Mouse (Mus musculus) lung, postnatal 0 days (tissue): ENCODE data around the gene Dand5. TPM values are rescaled to one million over a fixed set of nuclear protein-coding genes. Genes with fewer than 3 reads are reported as not detected.
"Not testable (repeated sequence)": the region's sequence is repeated elsewhere in the genome, so short reads cannot be mapped to it uniquely, and the experiment has no call there.

Experiments used
- ATAC-seq: fragments of 200-750 bp; cut with Nextera tagmentation; 2 replicates; pipeline ENCODE4 v1.8.0; 2017; ENCODE audit warnings: moderate library complexity
- DNase-seq: peaks from one replicate; pipeline ENCODE4 v3.0.0-alpha.2; 2016; ENCODE audit warnings: low spot score
- H3K27ac ChIP-seq: fragments of 300-500 bp; sonication (generic); 2 replicates; pipeline ENCODE4 v1.5.1; 2014; ENCODE audit warnings: antibody characterized with exemption, mild to moderate bottlenecking, low read length, mixed read lengths
- H3K27me3 ChIP-seq: fragments of 300-500 bp; sonication (generic); replicated peaks from 2 replicates; pipeline ENCODE4 v1.6.1; 2014; ENCODE audit warnings: low read length, mixed read lengths; ENCODE audit not compliant: insufficient read depth
- H3K36me3 ChIP-seq: fragments of 300-500 bp; sonication (generic); 2 replicates; pipeline ENCODE4 v1.6.1; 2014; ENCODE audit warnings: low read length, mixed read lengths; ENCODE audit not compliant: insufficient read depth
- H3K4me1 ChIP-seq: fragments of 300-500 bp; sonication (generic); 2 replicates; pipeline ENCODE4 v1.6.1; 2014; ENCODE audit warnings: antibody characterized with exemption, low read depth, low read length, mixed read lengths; ENCODE audit not compliant: insufficient read depth
- H3K4me2 ChIP-seq: fragments of 300-500 bp; sonication (generic); replicated peaks from 2 replicates; pipeline ENCODE4 v1.6.1; 2014; ENCODE audit warnings: low read depth, mild to moderate bottlenecking, low read length, moderate library complexity, mixed read lengths
- H3K4me3 ChIP-seq: fragments of 300-500 bp; sonication (generic); 2 replicates; pipeline ENCODE4 v1.5.1; 2014; ENCODE audit warnings: low read depth, low read length
- H3K9ac ChIP-seq: fragments of 300-500 bp; sonication (generic); replicated peaks from 2 replicates; pipeline ENCODE4 v1.6.1; 2014; ENCODE audit warnings: low read depth, mild to moderate bottlenecking
- H3K9me3 ChIP-seq: fragments of 300-500 bp; sonication (generic); 2 replicates; pipeline ENCODE4 v1.6.1; 2016; ENCODE audit warnings: low read length, mixed read lengths
- CTCF ChIP-seq: IDR thresholded peaks from 2 replicates; pipeline ENCODE4 v1.5.1; 2016; ENCODE audit warnings: antibody characterized with exemption, mild to moderate bottlenecking
- EP300 ChIP-seq: IDR thresholded peaks from 2 replicates; pipeline ENCODE4 v1.6.1; 2016; ENCODE audit warnings: antibody characterized with exemption, mild to moderate bottlenecking, control low read depth
- WGBS: fragments of 180-500 bp; shearing (Covaris S2); extraction: QIAGEN DNeasy Blood & Tissue Kit; methylation state at CpG from one replicate; pipeline ENCODE4 v1.1.7; 2014; 5-methylcytosine and 5-hydroxymethylcytosine counted together
- polyA plus RNA-seq: library from polyadenylated mRNA; unstranded; fragments of >200 nt; fragmentation: Nextera tagmentation; extraction: Ambion mirVana; gene quantifications from 2 replicates; pipeline ENCODE4 v1.2.1, GENCODE M21; 2015

Dand5 gene
- polyA plus RNA-seq, 1 experiment from 2014 or later, result 6.8 TPM

GRCm38 (mm10) chr8:84834866-84835855, 12.5 kb upstream of the Dand5 start:
- peaks cover 4% of the 10 kb centered on the region; the same call in 1 of the 2 replicates for H3K4me1 ChIP-seq
- peak; percentile 11; the same call in 1 of the 2 replicates for ATAC-seq
- 47% methylated on average over 10 of the region's 10 CpGs for WGBS
- no peaks in the 10 kb centered on the region for H3K27me3 ChIP-seq
- H3K36me3 ChIP-seq, result peaks cover 22% of the 10 kb centered on the region
- no peaks in the 10 kb centered on the region for H3K9me3 ChIP-seq
- H3K27ac ChIP-seq, result no peak overlapping the region
- no peak overlapping the region for H3K9ac ChIP-seq
- peak; percentile 50 for DNase-seq
- H3K4me3 ChIP-seq, result no peak overlapping the region
- no peak overlapping the region for H3K4me2 ChIP-seq
- TF ChIP-seq EP300 (no peak), CTCF (no peak)

GRCm38 (mm10) chr8:84834002-84834865, 11.6 kb upstream of the Dand5 start:
- Histone ChIP-seq H3K9me3 (no peaks in the 10 kb centered on the region), H3K4me1 (peaks cover 4% of the 10 kb centered on the region; the same call in 1 of the 2 replicates), H3K27me3 (no peaks in the 10 kb centered on the region), H3K4me2 (no peak overlapping the region), H3K9ac (no peak overlapping the region), H3K27ac (no peak overlapping the region), H3K36me3 (peaks cover 22% of the 10 kb centered on the region), H3K4me3 (no peak overlapping the region)
- TF ChIP-seq CTCF, result no peak
- no peak for TF ChIP-seq EP300
- 84% methylated on average over 19 of the region's 19 CpGs for WGBS
- no peak for ATAC-seq
- no peak for DNase-seq

- Histone ChIP-seq H3K9me3 (no peaks in the 10 kb centered on the region), H3K27ac (no peak overlapping the region), H3K4me2 (peak overlapping the region; percentile 93), H3K27me3 (no peaks in the 10 kb centered on the region), H3K4me1 (peaks cover 4% of the 10 kb centered on the region; the same call in 1 of the 2 replicates), H3K4me3 (peak overlapping the region; percentile 90), H3K36me3 (peaks cover 22% of the 10 kb centered on the region), H3K9ac (peak overlapping the region; percentile 88; the same call in 1 of the 2 replicates)
- TF ChIP-seq EP300 (no peak), CTCF (peak; percentile 36)
- WGBS, result 47% methylated on average over 10 of the region's 10 CpGs
- no peak for DNase-seq
- ATAC-seq, result no peak
Measured at GRCm38 (mm10) chr8:84832759-84833742, 10.4 kb upstream of the Dand5 start.

GRCm38 (mm10) chr8:84832034-84832717, 9.6 kb upstream of the Dand5 start:
- Histone ChIP-seq H3K36me3 (peaks cover 22% of the 10 kb centered on the region), H3K9ac (peak overlapping the region; percentile 88), H3K4me3 (peak overlapping the region; percentile 90), H3K27me3 (no peaks in the 10 kb centered on the region), H3K4me2 (peak overlapping the region; percentile 93), H3K27ac (peak overlapping the region; percentile 87), H3K4me1 (peaks cover 4% of the 10 kb centered on the region; the same call in 1 of the 2 replicates), H3K9me3 (no peaks in the 10 kb centered on the region)
- no peak for TF ChIP-seq CTCF
- TF ChIP-seq EP300, result no peak
- DNase-seq, result peak; percentile 71
- peak; percentile 84 for ATAC-seq
- under 1% methylated on average over 57 of the region's 59 CpGs for WGBS

- Histone ChIP-seq H3K4me3 (peak within 1 kb of the TSS; percentile 90), H3K4me1 (peaks cover 4% of the 10 kb centered on the region; the same call in 1 of the 2 replicates), H3K27me3 (no peaks in the 10 kb centered on the region), H3K4me2 (peak within 1 kb of the TSS; percentile 93), H3K36me3 (peaks cover 17% of the 10 kb centered on the region), H3K27ac (peak within 1 kb of the TSS; percentile 87), H3K9ac (peak within 1 kb of the TSS; percentile 88), H3K9me3 (no peaks in the 10 kb centered on the region)
- 62% methylated on average over 11 of the region's 11 CpGs for WGBS
- TF ChIP-seq EP300 (0 out of 2 replicates have a peak, but pooled peaks have one; percentile 17), CTCF (peak; percentile 29)
- no peak for DNase-seq
- peak; percentile 34; the same call in 1 of the 2 replicates for ATAC-seq
Measured at GRCm38 (mm10) chr8:84831490-84831889, 8.9 kb upstream of the Dand5 start, which contains the start of gene Gadd45gip1. Gadd45gip1 (plus strand) TSS chr8:84831522.

- H3K4me3 ChIP-seq, H3K4me1 ChIP-seq, H3K4me2 ChIP-seq, H3K27ac ChIP-seq, H3K9ac ChIP-seq, H3K36me3 ChIP-seq, DNase-seq, ATAC-seq, H3K9me3 ChIP-seq, H3K27me3 ChIP-seq: not testable (repeated sequence)
- WGBS, result 86% methylated on average over 2 of the region's 2 CpGs
Measured at GRCm38 (mm10) chr8:84826518-84826917, 3.9 kb upstream of the Dand5 start.
